Mouse (Mus musculus) ES-E14 (cell line): ENCODE results near the gene Dgat2. TPM values are rescaled to one million over a fixed set of nuclear protein-coding genes. Genes with fewer than 3 reads are reported as not detected.

ENCODE experiments used
- DNase-seq: peaks from one replicate; pipeline ENCODE4 v3.0.0-alpha.2; 2013; ENCODE audit warnings: low read depth, low spot score
- H3K27ac ChIP-seq: 2 replicates; pipeline ENCODE4 v1.5.1; 2012; ENCODE audit warnings: low read depth, mild to moderate bottlenecking, low read length, moderate library complexity, mixed read lengths; ENCODE audit not compliant: poor library complexity, insufficient read depth, severe bottlenecking
- H3K36me3 ChIP-seq: 2 replicates; pipeline ENCODE4 v1.6.1; 2012; ENCODE audit warnings: mild to moderate bottlenecking, low read length, moderate library complexity, mixed read lengths; ENCODE audit not compliant: control insufficient read depth, poor library complexity, insufficient read depth, severe bottlenecking
- H3K4me1 ChIP-seq, 2 experiments: fragments of 150-350 bp in 1 of 2; sonication (generic) in 1 of 2; 2 replicates each; pipeline ENCODE4 v1.6.1; 2012; ENCODE audit warnings: low read length in 2 of 2, mild to moderate bottlenecking in 1 of 2, mixed read lengths in 1 of 2; ENCODE audit not compliant: control insufficient read depth in 2 of 2, insufficient read depth in 2 of 2, poor library complexity in 1 of 2
- H3K4me3 ChIP-seq, 2 experiments: fragments of 150-350 bp in 1 of 2; sonication (generic) in 1 of 2; 2 replicates each; pipeline ENCODE4 v1.5.1; 2012; ENCODE audit warnings: low read length in 2 of 2, low read depth in 1 of 2, mild to moderate bottlenecking in 1 of 2, mixed read lengths in 1 of 2; ENCODE audit not compliant: insufficient read depth in 1 of 2, poor library complexity in 1 of 2, severe bottlenecking in 1 of 2
- H3K9ac ChIP-seq: 2 replicates; pipeline ENCODE4 v1.6.1; 2012; ENCODE audit warnings: low read depth, mild to moderate bottlenecking, low read length, mixed read lengths; ENCODE audit not compliant: poor library complexity, insufficient read depth, severe bottlenecking
- H3K9me3 ChIP-seq: fragments of 150-350 bp; sonication (generic); 2 replicates; pipeline ENCODE4 v1.6.1; 2012; ENCODE audit warnings: low read depth, mild to moderate bottlenecking, low read length; ENCODE audit not compliant: control insufficient read depth, insufficient read depth
- CHD2 ChIP-seq: IDR thresholded peaks from 2 replicates; pipeline ENCODE4 v1.6.1; 2014; ENCODE audit warnings: mild to moderate bottlenecking, low read depth, low read length, inconsistent platforms
- HCFC1 ChIP-seq: IDR thresholded peaks from 2 replicates; pipeline ENCODE4 v1.6.1; 2012; ENCODE audit warnings: low read length, inconsistent platforms, borderline replicate concordance; ENCODE audit not compliant: insufficient read depth
- MAFK ChIP-seq: IDR thresholded peaks from 2 replicates; pipeline ENCODE4 v1.6.1; 2014; ENCODE audit warnings: mild to moderate bottlenecking, low read depth, low read length, inconsistent platforms; ENCODE audit not compliant: insufficient read depth
- ZC3H11A ChIP-seq: IDR thresholded peaks from 2 replicates; pipeline ENCODE4 v1.6.1; 2012; ENCODE audit warnings: low read depth, mild to moderate bottlenecking, inconsistent platforms, low read length, borderline replicate concordance
- ZNF384 ChIP-seq: IDR thresholded peaks from 2 replicates; pipeline ENCODE4 v1.6.1; 2012; ENCODE audit warnings: low read depth, low read length, inconsistent platforms
- in situ Hi-C, 2 experiments: fragments of 600-800 bp; cut with MboI; formaldehyde crosslinking; loops; one replicate each; pipeline ENCODE4 v1.15.1; 2025; ENCODE audit warnings: low sequenced_read_pairs in 2 of 2, inconsistent platforms in 1 of 2; ENCODE audit not compliant: unreplicated experiment in 2 of 2
- total RNA-seq: library from RNA; depleted of rRNA; stranded (reverse); fragments of 300-350 nt; gene quantifications from 2 replicates; pipeline ENCODE4 v1.2.3, GENCODE M21; 2012

Dgat2 gene
- total RNA-seq, 1 experiment = 17.0 TPM

- Histone ChIP-seq H3K4me3 (no peak overlapping the region), H3K9me3 (no peaks in the 10 kb centered on the region), H3K4me1 (no peaks in the 10 kb centered on the region), H3K27ac (no peak overlapping the region), H3K9ac (no peak overlapping the region), H3K36me3 (no peaks in the 10 kb centered on the region)
- TF ChIP-seq HCFC1 (no peak), ZC3H11A (no peak), MAFK (no peak), CHD2 (no peak), ZNF384 (no peak)
- in situ Hi-C loops = no loop called here
- DNase-seq = no peak
Measured at GRCm38 (mm10) chr7:99158011-99158410, 24.5 kb downstream of the Dgat2 start.

GRCm38 (mm10) chr7:99156737-99157136 lies 25.8 kb downstream of the Dgat2 start:
- Histone ChIP-seq H3K9me3 (no peaks in the 10 kb centered on the region), H3K4me3 (no peak overlapping the region), H3K36me3 (no peaks in the 10 kb centered on the region), H3K9ac (no peak overlapping the region), H3K27ac (no peak overlapping the region), H3K4me1 (no peaks in the 10 kb centered on the region)
- no peak for DNase-seq
- no peak for TF ChIP-seq CHD2
- TF ChIP-seq ZNF384 = no peak
- TF ChIP-seq MAFK = no peak
- TF ChIP-seq HCFC1 = no peak
- TF ChIP-seq ZC3H11A = no peak
- in situ Hi-C loops = no loop called here

- no peak for TF ChIP-seq ZNF384
- TF ChIP-seq HCFC1 = no peak
- no peak for TF ChIP-seq MAFK
- no peak for TF ChIP-seq CHD2
- no peak for TF ChIP-seq ZC3H11A
- Histone ChIP-seq H3K36me3 (no peaks in the 10 kb centered on the region), H3K9me3 (no peaks in the 10 kb centered on the region), H3K4me1 (no peaks in the 10 kb centered on the region), H3K9ac (no peak overlapping the region), H3K27ac (no peak overlapping the region), H3K4me3 (no peak overlapping the region)
- in situ Hi-C loops = no loop called here
- DNase-seq = no peak
Measured at GRCm38 (mm10) chr7:99155311-99156289, 26.9 kb downstream of the Dgat2 start.

GRCm38 (mm10) chr7:99154648-99155151 lies 27.8 kb downstream of the Dgat2 start:
- in situ Hi-C loops = no loop called here
- no peaks in the 10 kb centered on the region for H3K36me3 ChIP-seq
- H3K9ac ChIP-seq = no peak overlapping the region
- TF ChIP-seq HCFC1 = no peak
- TF ChIP-seq CHD2 = no peak
- no peak for TF ChIP-seq ZNF384
- TF ChIP-seq ZC3H11A = no peak
- TF ChIP-seq MAFK = no peak
- no peak for DNase-seq
- H3K4me3 ChIP-seq = no peak overlapping the region
- no peaks in the 10 kb centered on the region for H3K4me1 ChIP-seq
- no peaks in the 10 kb centered on the region for H3K9me3 ChIP-seq
- H3K27ac ChIP-seq = no peak overlapping the region
